Mouse (Mus musculus): Measurements from ENCODE around the gene Fam57a.

DNA sequence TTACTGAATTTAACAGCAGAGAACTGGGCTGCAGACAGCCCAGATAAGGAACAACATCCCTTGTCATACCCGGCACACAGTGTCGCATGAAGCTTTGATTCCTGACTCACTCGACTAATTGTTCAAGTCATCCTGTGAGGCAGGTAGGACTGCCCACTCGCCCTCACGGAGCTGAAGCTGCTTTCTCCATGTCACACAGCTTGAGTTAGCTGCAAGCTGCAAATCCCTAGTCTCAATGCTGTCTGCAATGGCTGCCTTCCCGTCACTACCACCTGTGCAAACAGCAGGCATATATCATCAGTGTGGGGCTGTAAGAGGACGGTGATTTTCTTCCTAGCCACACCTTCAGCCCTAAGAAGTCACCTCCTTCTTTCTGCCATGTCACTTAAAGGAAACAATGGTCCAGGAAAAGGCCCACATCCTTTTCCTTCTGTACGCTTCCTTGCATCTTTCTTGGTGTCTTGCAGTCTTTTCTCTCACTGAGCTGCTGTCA is 17.6 kb downstream of the Fam57a start:
- TF ChIP-seq GATA1 (IDR thresholded peaks at IDR 0.05; ENCODE audit: borderline replicate concordance, low read length) (no peak), FLI1 (IDR thresholded peaks at IDR 0.05; ENCODE audit: low read length) (no peak)
